Mouse (Mus musculus) myocyte (in vitro differentiated cells): ENCODE measurements around the gene Hnrnph1. TPM values are rescaled to one million over a fixed set of nuclear protein-coding genes. Genes with fewer than 3 reads are reported as not detected.
"Not testable (repeated sequence)": the region's sequence is repeated elsewhere in the genome, so short reads cannot be mapped to it uniquely, and the experiment has no call there.

Experiments
- H3K27me3 ChIP-seq: one replicate; pipeline ENCODE4 v1.6.1; 2011; ENCODE audit not compliant: control insufficient read depth, insufficient read depth, insufficient read length
- H3K36me3 ChIP-seq: one replicate; pipeline ENCODE4 v1.6.1; 2011; ENCODE audit not compliant: control insufficient read depth, insufficient read depth
- H3K4me2 ChIP-seq: one replicate; pipeline ENCODE4 v1.6.1; 2011; ENCODE audit warnings: low read depth, control low read depth
- H3K4me3 ChIP-seq: one replicate; pipeline ENCODE4 v1.5.1; 2011; ENCODE audit warnings: mild to moderate bottlenecking, control low read depth, moderate library complexity
- H3K79me2 ChIP-seq: one replicate; pipeline ENCODE4 v1.6.1; 2011; ENCODE audit not compliant: control insufficient read depth, insufficient read depth
- H3ac ChIP-seq: one replicate; pipeline ENCODE4 v1.6.1; 2011; ENCODE audit not compliant: control insufficient read depth, insufficient read length
- CEBPB ChIP-seq: IDR thresholded peaks from 2 replicates; pipeline ENCODE4 v1.6.1; 2011; ENCODE audit warnings: mild to moderate bottlenecking, moderate library complexity; ENCODE audit not compliant: poor library complexity, insufficient read depth, severe bottlenecking
- E2F4 ChIP-seq: IDR thresholded peaks from one replicate; pipeline ENCODE4 v1.6.1; 2011; ENCODE audit warnings: mild to moderate bottlenecking, control low read depth, moderate library complexity; ENCODE audit not compliant: insufficient read depth
- MAX ChIP-seq: IDR thresholded peaks from one replicate; pipeline ENCODE4 v1.6.1; 2011; ENCODE audit warnings: low read depth, mild to moderate bottlenecking, control low read depth
- MYOD1 ChIP-seq, 3 experiments: IDR thresholded peaks; one replicate each; pipeline ENCODE4 v1.6.1; 2011; ENCODE audit warnings: control low read depth in 2 of 3, low read depth in 2 of 3, mild to moderate bottlenecking in 2 of 3, moderate library complexity in 1 of 3; ENCODE audit not compliant: insufficient read length in 2 of 3, control insufficient read depth in 1 of 3
- MYOG ChIP-seq, 3 experiments: IDR thresholded peaks; one replicate each; pipeline ENCODE4 v1.6.1; 2011; ENCODE audit warnings: control low read depth in 2 of 3, low read depth in 2 of 3, mild to moderate bottlenecking in 2 of 3; ENCODE audit not compliant: insufficient read length in 2 of 3, control insufficient read depth in 1 of 3, insufficient read depth in 1 of 3
- POLR2A ChIP-seq: IDR thresholded peaks from one replicate; pipeline ENCODE4 v1.6.1; 2011; ENCODE audit warnings: low read depth, mild to moderate bottlenecking, control low read depth, moderate library complexity; ENCODE audit not compliant: insufficient read length
- POLR2AphosphoS2 ChIP-seq: IDR thresholded peaks from one replicate; pipeline ENCODE4 v1.6.1; 2011; ENCODE audit warnings: low read depth, control low read depth; ENCODE audit not compliant: insufficient read length
- REST ChIP-seq: IDR thresholded peaks from one replicate; pipeline ENCODE4 v1.6.1; 2011; ENCODE audit warnings: mild to moderate bottlenecking, control low read depth, moderate library complexity; ENCODE audit not compliant: insufficient read depth, insufficient read length
- SRF ChIP-seq: IDR thresholded peaks from one replicate; pipeline ENCODE4 v1.6.1; 2011; ENCODE audit warnings: low read depth; ENCODE audit not compliant: control insufficient read depth, insufficient read length
- TCF12 ChIP-seq: IDR thresholded peaks from one replicate; pipeline ENCODE4 v1.6.1; 2011; ENCODE audit warnings: mild to moderate bottlenecking, control low read depth; ENCODE audit not compliant: poor library complexity, insufficient read depth, severe bottlenecking
- TCF3 ChIP-seq: IDR thresholded peaks from one replicate; pipeline ENCODE4 v1.6.1; 2011; ENCODE audit warnings: low read depth, control low read depth; ENCODE audit not compliant: insufficient read length
- USF1 ChIP-seq: IDR thresholded peaks from one replicate; pipeline ENCODE4 v1.6.1; 2011; ENCODE audit warnings: low read depth, mild to moderate bottlenecking, control low read depth, moderate library complexity
- polyA plus RNA-seq: library from polyadenylated mRNA; unstranded; fragments of >200 nt; fragmentation: generic; extraction: Trizol; gene quantifications from one replicate; pipeline ENCODE4 v1.2.1, GENCODE M21; 2012; ENCODE audit warnings: missing spikeins

Gene Hnrnph1
- polyA plus RNA-seq, 1 experiment: 54.5 TPM

DNA sequence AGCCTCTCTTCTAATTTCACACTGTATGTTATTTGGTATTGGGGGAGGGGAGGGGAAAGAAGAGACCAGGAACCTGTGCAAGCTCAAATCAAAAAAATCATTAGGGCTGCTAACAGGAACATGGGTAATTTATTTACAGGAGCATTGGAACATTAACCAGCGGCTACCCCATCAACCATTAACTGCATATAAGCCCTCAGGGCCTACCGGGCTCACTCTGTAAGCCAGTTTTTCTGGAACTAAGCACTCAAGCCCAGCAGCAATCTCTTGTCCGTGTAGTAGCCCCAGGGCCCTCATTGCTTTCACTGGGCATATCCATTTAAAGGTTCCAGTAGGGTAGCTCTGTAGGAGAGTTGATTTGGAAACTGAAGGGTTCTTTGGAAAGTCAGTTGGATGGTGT is 21.9 kb upstream of the Hnrnph1 start:
- H3K27me3 ChIP-seq: peaks cover 34% of the 10 kb centered on the region
- H3K79me2 ChIP-seq: no peaks in the 10 kb centered on the region
- TF ChIP-seq E2F4 (no peak), TCF3 (no peak), TCF12 (no peak), MAX (no peak), USF1 (no peak), REST (no peak), POLR2AphosphoS2 (no peak), MYOG (IDR thresholded peaks at IDR 0.05; ENCODE audit: control insufficient read depth in 1 of 3, insufficient read depth in 1 of 3, insufficient read length in 2 of 3, low read depth in 2 of 3) (no peak), CEBPB (no peak), MYOD1 (IDR thresholded peaks at IDR 0.05; ENCODE audit: control insufficient read depth in 1 of 3, insufficient read length in 2 of 3, low read depth in 2 of 3) (no peak), POLR2A (no peak)
- H3K4me2 ChIP-seq: no peak overlapping the region
- no peak overlapping the region for H3K4me3 ChIP-seq
- H3K36me3 ChIP-seq: no peaks in the 10 kb centered on the region
- H3ac ChIP-seq: no peak overlapping the region

DNA sequence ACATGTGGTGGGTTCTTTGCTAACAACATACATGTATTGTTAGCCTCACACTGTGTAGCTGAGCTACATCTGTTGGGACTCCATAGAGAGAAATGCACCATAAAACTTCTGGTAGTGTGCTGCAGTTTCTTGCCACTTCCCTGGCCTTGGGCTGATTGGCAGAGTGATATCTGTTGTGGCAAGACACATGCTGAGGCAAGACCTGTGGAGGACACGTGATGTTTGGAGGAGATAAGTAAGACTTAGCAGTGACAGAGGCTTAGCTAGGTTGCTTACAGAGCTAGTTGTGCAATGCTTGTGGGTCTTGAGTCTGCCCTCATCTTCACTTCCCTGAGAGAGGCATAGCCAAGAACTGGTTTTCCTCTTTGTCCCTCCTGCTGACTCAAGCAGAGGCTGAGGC is 21.4 kb upstream of the Hnrnph1 start:
- H3K4me3 ChIP-seq: no peak overlapping the region
- H3K36me3 ChIP-seq: no peaks in the 10 kb centered on the region
- H3K4me2 ChIP-seq: no peak overlapping the region
- H3K27me3 ChIP-seq: peaks cover 34% of the 10 kb centered on the region
- no peak overlapping the region for H3ac ChIP-seq
- no peaks in the 10 kb centered on the region for H3K79me2 ChIP-seq
- TF ChIP-seq POLR2AphosphoS2 (no peak), REST (no peak), USF1 (no peak), MYOG (IDR thresholded peaks at IDR 0.05; ENCODE audit: control insufficient read depth in 1 of 3, insufficient read depth in 1 of 3, insufficient read length in 2 of 3, low read depth in 2 of 3) (no peak), MYOD1 (IDR thresholded peaks at IDR 0.05; ENCODE audit: control insufficient read depth in 1 of 3, insufficient read length in 2 of 3, low read depth in 2 of 3) (no peak), POLR2A (no peak), MAX (no peak), TCF12 (no peak), CEBPB (no peak), E2F4 (no peak), SRF (no peak), TCF3 (no peak)

DNA sequence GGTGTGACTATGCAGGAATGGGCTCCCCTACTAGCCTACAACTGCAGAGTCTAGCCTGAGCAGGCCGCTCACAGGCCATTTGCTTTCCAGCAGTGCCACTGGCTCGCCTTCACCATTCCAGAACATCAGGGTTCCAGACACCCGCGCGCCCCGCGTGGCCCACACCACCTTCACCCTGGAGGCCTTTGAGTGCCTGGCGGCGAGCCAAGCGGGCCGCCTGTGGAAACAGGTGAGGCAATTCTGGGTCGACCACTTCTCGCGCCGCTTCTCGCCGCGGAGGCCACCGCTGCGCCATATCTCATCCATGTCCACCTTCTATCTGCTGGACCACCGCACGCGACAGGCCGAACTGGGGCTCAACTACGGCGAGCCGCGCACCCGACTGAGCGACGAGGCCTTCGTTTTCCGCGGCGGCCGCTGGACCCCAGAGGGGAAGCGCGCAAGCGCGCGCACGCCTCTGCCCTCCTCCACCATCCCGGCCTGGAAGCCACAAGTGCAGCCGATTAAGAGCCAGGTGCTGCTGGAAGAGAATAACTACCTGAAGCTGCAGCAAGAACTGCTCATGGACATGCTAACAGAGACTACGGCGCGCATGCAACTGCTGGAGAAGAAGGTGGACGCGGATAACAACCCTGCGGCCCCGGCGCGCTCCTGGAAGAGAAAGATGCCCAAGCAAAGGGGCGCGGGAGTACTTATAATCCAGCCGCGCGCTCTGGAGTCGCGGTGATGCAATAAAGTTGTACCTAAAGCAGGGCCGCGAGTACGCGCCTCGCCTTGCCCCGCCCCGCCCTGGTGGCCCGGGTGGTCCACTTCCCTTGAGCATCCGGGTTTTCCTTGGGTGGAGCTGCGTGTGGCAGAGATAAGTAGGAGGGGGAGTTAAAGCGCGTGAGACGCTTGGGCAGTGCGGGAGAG is 17.6 kb upstream of the Hnrnph1 start:
- peaks cover 34% of the 10 kb centered on the region for H3K27me3 ChIP-seq

DNA sequence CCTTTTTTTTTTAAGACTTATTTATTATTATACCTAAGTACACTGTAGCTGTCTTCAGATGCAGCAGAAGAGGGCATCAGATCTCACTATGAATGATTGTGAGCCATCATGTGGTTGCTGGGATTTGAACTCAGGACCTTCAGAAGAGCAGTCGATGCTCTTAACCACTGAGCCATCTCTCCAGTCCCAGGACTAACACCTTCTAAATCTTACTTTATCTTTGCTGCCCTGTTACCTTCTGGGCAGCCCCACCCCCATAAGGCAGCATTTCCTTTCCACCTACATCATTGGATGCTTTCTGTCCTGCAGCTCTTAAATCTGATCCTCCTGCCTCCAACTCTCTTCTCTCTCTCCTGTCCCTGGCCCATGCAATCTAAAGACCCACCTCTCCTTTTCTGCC is 15.5 kb upstream of the Hnrnph1 start:
- H3ac ChIP-seq, H3K4me2 ChIP-seq, H3K79me2 ChIP-seq: not testable (repeated sequence)

More for the DNA sequence above, 17.6 kb upstream of the Hnrnph1 start:
- Histone ChIP-seq H3K79me2 (no peaks in the 10 kb centered on the region), H3K4me3 (no peak overlapping the region), H3K4me2 (peak overlapping the region; percentile 58), H3K36me3 (no peaks in the 10 kb centered on the region), H3ac (no peak overlapping the region)
- no peak for TF ChIP-seq MYOD1 (IDR thresholded peaks at IDR 0.05; ENCODE audit: control insufficient read depth in 1 of 3, insufficient read length in 2 of 3, low read depth in 2 of 3)
- no peak for TF ChIP-seq TCF12
- no peak for TF ChIP-seq E2F4
- no peak for TF ChIP-seq MAX
- TF ChIP-seq SRF: no peak
- no peak for TF ChIP-seq TCF3
- no peak for TF ChIP-seq POLR2A
- no peak for TF ChIP-seq CEBPB
- TF ChIP-seq MYOG (IDR thresholded peaks at IDR 0.05; ENCODE audit: control insufficient read depth in 1 of 3, insufficient read depth in 1 of 3, insufficient read length in 2 of 3, low read depth in 2 of 3): no peak
- no peak for TF ChIP-seq POLR2AphosphoS2
- TF ChIP-seq USF1: no peak
- TF ChIP-seq REST: no peak

DNA sequence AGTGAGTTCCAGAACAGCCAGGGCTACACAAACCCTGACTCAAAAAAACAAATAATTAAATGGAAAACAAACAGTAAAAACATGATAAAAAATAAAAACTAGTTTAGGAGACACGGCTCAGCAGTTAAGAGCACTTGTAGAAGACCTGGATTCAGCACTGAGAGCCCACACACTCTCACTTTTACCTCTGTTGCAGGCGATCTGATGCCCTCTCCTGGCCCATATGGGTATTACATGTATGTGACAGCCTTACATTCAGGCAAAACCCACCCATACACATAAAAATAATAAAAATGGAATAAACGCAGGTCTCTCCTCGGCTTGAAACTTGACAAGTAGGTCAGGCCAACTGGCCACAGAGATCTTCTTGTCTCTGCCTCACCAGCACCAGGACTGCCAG is 12.2 kb upstream of the Hnrnph1 start:
- Histone ChIP-seq H3ac (no peak overlapping the region), H3K27me3 (peaks cover 3% of the 10 kb centered on the region), H3K4me2 (no peak overlapping the region), H3K79me2 (no peaks in the 10 kb centered on the region), H3K4me3 (no peak overlapping the region), H3K36me3 (no peaks in the 10 kb centered on the region)
- TF ChIP-seq MYOG (IDR thresholded peaks at IDR 0.05; ENCODE audit: control insufficient read depth in 1 of 3, insufficient read depth in 1 of 3, insufficient read length in 2 of 3, low read depth in 2 of 3): no peak
- TF ChIP-seq MAX: no peak

More for the DNA sequence above, 15.5 kb upstream of the Hnrnph1 start:
- peaks cover 29% of the 10 kb centered on the region for H3K27me3 ChIP-seq
- not testable (repeated sequence) for H3K36me3 ChIP-seq, H3K4me3 ChIP-seq
